ENCODE assay signal across 25 mouse cellular contexts in the genomic region with DNA sequence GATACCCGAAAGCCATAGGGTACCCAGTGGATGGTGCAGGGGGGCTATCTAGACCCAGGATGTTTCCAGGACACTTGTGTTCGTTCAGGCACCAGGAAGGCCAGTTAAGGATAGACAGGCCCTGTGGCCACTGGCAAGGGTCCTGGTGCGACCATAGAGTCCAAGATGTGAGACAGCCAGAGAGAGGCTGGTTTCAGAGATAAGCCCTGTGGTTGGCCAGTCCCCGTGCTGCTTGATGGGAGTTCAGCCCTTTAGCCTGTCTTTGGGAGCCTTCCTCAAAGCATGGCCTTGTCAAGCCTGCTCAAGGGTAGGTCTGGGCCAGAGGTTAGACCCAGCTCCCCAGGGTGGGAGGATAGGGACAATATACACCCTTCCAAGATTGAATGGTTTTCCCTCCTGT.
DNase-seq lines count a peak whose midpoint lies in the region; ATAC-seq and TF ChIP-seq lines count a peak whose summit lies in the region.
"Had no signal": no experiment of that assay in that cellular context is flagged by ENCODE, and none has a peak within 500 bp of the region (broad histone marks: within the 10 kb centered on the region; RNA-seq: fewer than 3 reads in every experiment).

No protein-coding gene starts in this region.

- 0 out of 2 replicates have a peak overlapping the region, but pooled peaks have one; percentile 8 for H3K27ac ChIP-seq in forebrain, embryonic 10.5 days
- no peak overlapping the region for H3K27ac ChIP-seq in forebrain, embryonic 12.5 days
- peak overlapping the region; percentile 9 for H3K27ac ChIP-seq in liver, embryonic 14.5 days
- no peak overlapping the region for H3K27ac ChIP-seq in heart, embryonic 11.5 days (ENCODE audit: low read depth, low read length)
- H3K27ac ChIP-seq: hindbrain, postnatal 0 days; intestine, embryonic 15.5 days; midbrain, embryonic 15.5 days; stomach, embryonic 15.5 days had no signal

- peaks cover 62% of the 10 kb centered on the region for H3K27me3 ChIP-seq in forebrain, embryonic 10.5 days (ENCODE audit: poor library complexity, severe bottlenecking)
- H3K27me3 ChIP-seq in forebrain, embryonic 12.5 days = peaks cover 9% of the 10 kb centered on the region
- H3K27me3 ChIP-seq in liver, embryonic 14.5 days (ENCODE audit: control insufficient read depth, insufficient read depth, low read length) = no peaks in the 10 kb centered on the region
- no peaks in the 10 kb centered on the region for H3K27me3 ChIP-seq in heart, embryonic 11.5 days (ENCODE audit: control insufficient read depth, insufficient read depth, low read length)
- H3K27me3 ChIP-seq: intestine, embryonic 15.5 days; midbrain, embryonic 15.5 days; Patski; stomach, embryonic 15.5 days had no signal

- H3K4me2 ChIP-seq in forebrain, embryonic 12.5 days = no peak overlapping the region
- no peak overlapping the region for H3K4me2 ChIP-seq in liver, embryonic 14.5 days (ENCODE audit: low read depth)
- H3K4me2 ChIP-seq in heart, embryonic 11.5 days = no peak overlapping the region
- H3K4me2 ChIP-seq: intestine, embryonic 15.5 days; midbrain, embryonic 15.5 days; stomach, embryonic 15.5 days had no signal

- no peaks in the 10 kb centered on the region for H3K36me3 ChIP-seq in forebrain, embryonic 10.5 days (replicated peaks)
- H3K36me3 ChIP-seq in forebrain, embryonic 12.5 days (replicated peaks) = no peaks in the 10 kb centered on the region
- no peaks in the 10 kb centered on the region for H3K36me3 ChIP-seq in liver, embryonic 14.5 days (replicated peaks; ENCODE audit: control insufficient read depth, insufficient read depth, low read depth)
- H3K36me3 ChIP-seq in heart, embryonic 11.5 days (ENCODE audit: control insufficient read depth, insufficient read depth, low read length) = no peaks in the 10 kb centered on the region
- H3K36me3 ChIP-seq: G1E; intestine, embryonic 15.5 days; midbrain, embryonic 15.5 days; stomach, embryonic 15.5 days had no signal

- peaks cover 84% of the 10 kb centered on the region for H3K4me1 ChIP-seq in forebrain, embryonic 10.5 days
- peaks cover 58% of the 10 kb centered on the region for H3K4me1 ChIP-seq in forebrain, embryonic 12.5 days
- H3K4me1 ChIP-seq in liver, embryonic 14.5 days (replicated peaks; ENCODE audit: control insufficient read depth in 2 of 2, insufficient read depth in 2 of 2, low read length in 1 of 2) = peaks cover 50 to 53% of the 10 kb centered on the region in 2 experiments
- peaks cover 39% of the 10 kb centered on the region for H3K4me1 ChIP-seq in heart, embryonic 11.5 days (ENCODE audit: control insufficient read depth, insufficient read depth, low read length)

- TF ChIP-seq EP300 in liver, embryonic 14.5 days (IDR thresholded peaks at IDR 0.05; ENCODE audit: low read depth) = no peak

- WGBS in forebrain, embryonic 10.5 days = 93% methylated on average over 4 of the region's 4 CpGs
- WGBS in forebrain, embryonic 12.5 days = 94% methylated on average over 4 of the region's 4 CpGs
- WGBS in liver, embryonic 14.5 days (ENCODE audit: insufficient replicate concordance) = 22% methylated on average over 4 of the region's 4 CpGs
- WGBS in heart, embryonic 11.5 days (ENCODE audit: insufficient replicate concordance) = 62% methylated on average over 4 of the region's 4 CpGs

- TF ChIP-seq CTCF in liver, embryonic 14.5 days (IDR thresholded peaks at IDR 0.05; ENCODE audit: low read depth) = no peak

- H3K9ac ChIP-seq in forebrain, embryonic 12.5 days = no peak overlapping the region
- peak overlapping the region; percentile 10; the same call in 1 of the 2 replicates for H3K9ac ChIP-seq in liver, embryonic 14.5 days (replicated peaks)
- H3K9ac ChIP-seq in heart, embryonic 11.5 days (ENCODE audit: low read depth, low read length) = no peak overlapping the region
- H3K9ac ChIP-seq: forebrain, postnatal 0 days; intestine, embryonic 15.5 days; midbrain, embryonic 15.5 days; stomach, embryonic 15.5 days had no signal

- H3K4me3 ChIP-seq in forebrain, embryonic 10.5 days = no peak overlapping the region
- H3K4me3 ChIP-seq in forebrain, embryonic 12.5 days (replicated peaks) = no peak overlapping the region
- no peak overlapping the region for H3K4me3 ChIP-seq in liver, embryonic 14.5 days (ENCODE audit: insufficient read depth in 1 of 2, low read depth in 2 of 2, low read length in 2 of 2)
- H3K4me3 ChIP-seq in heart, embryonic 11.5 days (ENCODE audit: low read depth, low read length) = no peak overlapping the region
- H3K4me3 ChIP-seq: intestine, embryonic 15.5 days; midbrain, embryonic 15.5 days; stomach, embryonic 15.5 days had no signal

- intact Hi-C loops in left cerebral cortex, postnatal 25 days (cut with DNase I) = no loop called here

- ATAC-seq in forebrain, embryonic 12.5 days (ENCODE audit: low FRiP score) = no peak
- peak; percentile 51 for ATAC-seq in erythroid progenitor cell, adult 5-6 weeks (replicated peaks; ENCODE audit: low FRiP score, poor library complexity, severe bottlenecking)
- no peak for ATAC-seq in liver, embryonic 14.5 days (ENCODE audit: insufficient read depth)
- no peak for ATAC-seq in heart, embryonic 11.5 days (replicated peaks; ENCODE audit: insufficient number of reproducible peaks, low FRiP score, low TSS enrichment)
- ATAC-seq: forebrain, postnatal 0 days; hindbrain, postnatal 0 days; intestine, embryonic 15.5 days; midbrain, embryonic 15.5 days; Patski had no signal

- no peaks in the 10 kb centered on the region for H3K9me3 ChIP-seq in forebrain, embryonic 10.5 days
- H3K9me3 ChIP-seq in forebrain, embryonic 12.5 days = no peaks in the 10 kb centered on the region
- no peaks in the 10 kb centered on the region for H3K9me3 ChIP-seq in liver, embryonic 14.5 days (ENCODE audit: control insufficient read depth, low read length)
- no peaks in the 10 kb centered on the region for H3K9me3 ChIP-seq in heart, embryonic 11.5 days (replicated peaks; ENCODE audit: control insufficient read depth, low read length)
- H3K9me3 ChIP-seq: G1E; intestine, embryonic 15.5 days; midbrain, embryonic 15.5 days; stomach, embryonic 15.5 days had no signal

- no peak for DNase-seq in forebrain, embryonic 10.5 days (ENCODE audit: extremely low spot score, low spot score)
- peak; percentile 65 for DNase-seq in 416B (ENCODE audit: low read depth)
- no peak for DNase-seq in liver, embryonic 14.5 days (ENCODE audit: low read depth in 3 of 3, low spot score in 3 of 3)
- DNase-seq in left cerebral cortex, postnatal 25 days (ENCODE audit: low spot score in 2 of 2) = no peak
- no peak for DNase-seq in adrenal gland, postnatal 36 days
- DNase-seq: adrenal gland, postnatal 10 days; cerebellum, adult 11 months; cerebellum, adult 9-11 months; forebrain, postnatal 0 days; gastrocnemius, postnatal 10 days; kidney, adult 2 months; kidney, postnatal 4 days; layer of hippocampus, postnatal 36 days; lung, postnatal 36 days; right cerebral cortex, postnatal 25 days; thymus, postnatal 14 days had no signal

Comparison
In these comparisons a context has a peak if more than half of its experiments do, and no peak if none do; other contexts are left out.
1. H3K27ac ChIP-seq: peak in forebrain, embryonic 10.5 days (single experiment) and liver, embryonic 14.5 days (single experiment); none in forebrain, embryonic 12.5 days (single experiment) and heart, embryonic 11.5 days (single experiment).